Mouse (Mus musculus): Measurements from ENCODE around the gene Gria4. TPM values are rescaled to one million over a fixed set of nuclear protein-coding genes. Genes with fewer than 3 reads are reported as not detected.
A peak's percentile ranks its signal among the peaks of the same experiment; 100 is the strongest.
"Not testable (repeated sequence)": the region's sequence is repeated elsewhere in the genome, so short reads cannot be mapped to it uniquely, and the experiment has no call there.

Gene Gria4
- total RNA-seq, 2 experiments from 2014 or later = 0.07 to 0.15 TPM

DNA sequence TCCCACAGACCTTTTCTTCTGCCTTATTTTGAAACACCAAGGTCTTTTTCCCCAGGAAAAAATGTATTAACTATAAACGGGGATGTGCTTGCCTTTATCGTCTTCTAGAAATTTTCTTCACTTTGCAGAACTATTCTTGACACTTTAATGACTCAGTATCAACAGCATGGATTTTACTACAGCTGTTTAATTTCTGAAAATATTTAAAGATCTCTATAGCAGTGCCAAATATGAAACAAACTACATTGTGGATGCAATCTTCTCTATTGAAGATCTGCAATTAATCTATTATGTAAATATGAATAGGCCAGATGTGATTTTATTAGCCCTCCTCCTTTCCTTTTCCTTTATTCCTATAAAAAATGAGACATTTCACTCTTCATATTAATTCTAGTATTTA lies 194.2 kb downstream of the Gria4 start:
- no peak for DNase-seq
- intact Hi-C loops (cut with DNase I) = no loop called here

DNA sequence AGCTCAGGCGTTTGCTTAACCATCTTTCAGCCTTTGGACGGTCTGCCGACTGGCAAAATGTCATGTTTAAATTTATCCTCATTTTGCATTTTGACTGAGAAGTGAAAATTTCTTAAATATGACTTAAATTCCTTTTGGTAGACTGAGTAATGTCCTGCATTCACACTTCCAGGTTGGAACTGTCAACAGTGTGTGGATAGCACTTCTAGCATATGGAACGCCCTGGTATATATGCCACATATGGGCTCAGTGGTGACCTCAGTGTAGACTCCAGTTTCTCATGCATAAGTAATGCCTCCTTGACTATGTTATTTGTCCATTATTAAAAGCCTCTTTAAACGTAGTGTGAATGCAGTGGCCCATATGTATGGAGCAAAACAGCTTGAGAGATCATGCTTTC lies 222.4 kb downstream of the Gria4 start:
- DNase-seq = no peak
- intact Hi-C loops (cut with DNase I) = no loop called here

DNA sequence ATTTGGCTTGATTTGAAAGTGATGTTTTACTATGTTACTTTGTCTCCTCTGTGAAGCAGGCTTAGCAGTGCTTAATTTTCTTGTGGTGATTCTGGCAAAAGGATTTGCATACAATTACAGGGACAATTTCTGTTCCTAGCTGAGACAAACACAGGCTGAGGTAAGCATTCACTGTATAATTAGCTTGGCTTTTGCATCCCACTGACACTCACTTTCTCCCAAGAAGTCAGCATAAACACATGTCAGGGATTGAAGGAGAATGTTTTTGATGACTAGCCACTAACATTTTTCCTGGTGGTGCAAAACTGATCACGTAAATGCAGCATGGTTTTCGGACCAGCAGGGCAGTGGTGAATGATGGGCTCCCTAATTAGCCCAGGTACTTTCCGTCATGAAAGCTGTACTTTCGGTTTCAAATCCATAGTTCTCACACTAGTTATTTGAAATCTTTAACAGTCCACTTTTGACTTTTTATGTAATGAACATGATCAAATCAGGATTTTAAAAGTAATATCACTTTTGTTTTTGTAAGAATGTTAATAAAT lies 240.5 kb downstream of the Gria4 start:
- intact Hi-C loops (cut with DNase I) = no loop called here
- DNase-seq = no peak

DNA sequence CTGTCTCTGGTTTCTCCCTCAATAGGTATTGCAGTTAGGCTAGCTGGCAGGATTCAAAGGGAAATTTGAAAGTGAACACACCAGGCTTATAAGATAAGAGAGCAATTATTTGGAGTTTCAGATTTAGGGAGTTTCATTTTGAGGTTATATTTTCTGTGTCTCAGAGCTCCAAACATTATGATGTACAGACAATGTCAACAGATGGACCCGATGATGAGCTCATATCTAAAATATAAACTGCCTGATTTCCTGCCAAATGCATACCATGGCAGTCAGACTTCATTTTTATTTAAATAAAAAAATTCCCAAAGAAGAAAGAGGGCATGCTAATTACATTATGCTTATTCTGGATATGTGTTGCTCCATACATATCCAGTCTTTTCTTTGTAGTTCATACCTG lies 256.8 kb downstream of the Gria4 start:
- DNase-seq = no peak
- intact Hi-C loops (cut with DNase I) = loop anchor here (5.0 kb wide), 1 partner anchor 1093 kb away; no protein-coding TSS in a partner anchor

DNA sequence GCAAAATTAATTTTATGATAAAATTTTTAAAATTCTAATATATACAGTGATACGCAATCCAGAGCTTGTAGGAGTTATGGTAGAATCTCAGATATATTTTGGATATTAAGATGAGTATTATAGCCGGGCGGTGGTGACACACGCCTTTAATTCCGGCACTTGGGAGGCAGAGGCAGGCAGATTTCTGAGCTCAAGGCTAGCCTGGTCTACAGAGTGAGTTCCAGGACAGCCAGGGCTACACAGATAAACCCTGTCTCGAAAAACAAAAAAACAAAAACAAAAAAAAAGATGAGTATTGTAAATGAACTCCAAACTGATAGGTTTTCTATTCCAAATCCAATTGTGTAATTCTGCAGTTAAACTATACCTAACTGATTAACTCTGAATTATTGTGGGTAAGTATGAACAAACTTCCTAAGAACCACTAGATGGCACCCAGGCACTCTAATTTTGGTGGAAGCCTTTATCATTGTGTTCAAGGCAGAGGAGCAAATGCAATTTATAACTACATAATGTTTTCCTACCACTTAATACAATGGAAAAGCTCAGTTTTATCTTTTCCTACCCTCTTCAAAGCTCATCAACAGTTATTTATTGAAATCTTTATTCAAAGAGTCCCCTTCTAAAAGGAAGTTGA lies 259.4 kb downstream of the Gria4 start:
- DNase-seq = peak in 1 of 2 experiments; percentile 2
- intact Hi-C loops (cut with DNase I) = loop anchor here (5.0 kb wide), 1 partner anchor 1096 kb away; no protein-coding TSS in a partner anchor

DNA sequence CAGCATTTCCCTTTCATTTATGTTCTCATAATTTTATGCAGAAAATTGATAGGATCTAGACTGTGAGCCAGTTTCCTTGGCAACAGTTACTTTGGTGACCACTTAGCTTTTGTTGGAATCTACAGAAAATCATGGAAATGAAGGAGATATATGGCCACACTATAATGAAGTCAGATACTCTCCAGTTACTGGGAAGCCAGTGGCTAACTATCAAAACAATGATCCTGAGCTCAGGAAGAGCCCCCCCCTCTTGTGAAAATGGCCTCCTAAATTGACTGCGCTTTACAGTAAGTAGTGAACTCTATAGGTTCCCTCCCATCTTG lies 281.5 kb downstream of the Gria4 start:
- intact Hi-C loops (cut with DNase I) = no loop called here

DNA sequence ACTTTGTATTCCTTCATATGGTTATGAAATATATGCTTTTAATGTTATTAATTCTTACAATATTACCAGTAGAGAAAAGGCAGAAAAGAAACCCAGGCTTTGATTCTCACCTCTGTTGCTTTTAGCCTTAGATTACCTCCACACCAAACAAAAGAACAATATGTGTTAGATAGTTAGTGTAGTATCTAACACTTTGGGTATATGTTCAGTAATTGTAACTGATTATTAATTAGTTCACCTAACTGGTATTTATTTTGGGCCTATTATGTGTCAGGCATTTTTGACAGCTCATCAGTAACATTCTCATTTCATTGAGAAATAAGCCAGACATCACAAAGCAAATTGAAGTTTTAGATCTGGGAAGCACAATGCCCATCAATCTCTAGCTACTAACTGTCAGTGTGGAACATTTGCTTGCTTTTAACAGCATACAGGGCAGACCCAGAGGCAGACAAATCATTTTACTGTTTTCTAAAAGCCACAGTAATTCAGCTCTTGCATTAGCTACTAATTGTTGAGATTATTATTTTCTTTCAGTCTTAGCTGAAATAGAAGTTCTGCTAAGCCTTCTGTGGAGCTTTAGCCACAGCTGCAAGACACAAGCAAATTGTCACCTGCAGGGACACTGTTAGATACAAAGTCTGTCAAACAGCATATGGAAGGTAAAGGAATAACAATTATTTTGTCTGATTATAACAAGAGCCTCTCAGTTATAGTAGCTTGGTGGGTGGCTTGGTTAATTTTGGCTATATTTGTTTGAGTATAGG lies 282.1 kb downstream of the Gria4 start:
- intact Hi-C loops (cut with DNase I) = no loop called here
- DNase-seq = no peak

More for the DNA sequence above, 281.5 kb downstream of the Gria4 start:
- DNase-seq = no peak

DNA sequence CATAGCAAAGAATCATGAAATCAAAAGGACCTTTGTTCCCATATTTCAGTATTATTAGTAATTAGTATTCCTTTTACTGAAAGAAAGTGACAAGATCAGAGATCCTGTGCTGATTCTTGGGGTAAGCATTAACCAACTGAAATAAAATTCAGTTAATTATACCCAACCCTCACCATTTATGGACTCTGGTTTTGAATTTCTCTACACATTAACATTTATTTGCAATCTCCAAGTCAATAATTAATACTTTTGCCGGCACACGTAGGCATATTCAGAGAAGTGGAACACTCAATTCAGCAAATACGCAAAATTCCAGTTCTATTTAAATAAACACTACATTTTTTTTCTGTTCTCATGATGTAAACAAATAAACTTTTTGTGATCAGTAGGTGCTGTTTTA lies 289.9 kb downstream of the Gria4 start:
- intact Hi-C loops (cut with DNase I) = no loop called here
- no peak for DNase-seq

DNA sequence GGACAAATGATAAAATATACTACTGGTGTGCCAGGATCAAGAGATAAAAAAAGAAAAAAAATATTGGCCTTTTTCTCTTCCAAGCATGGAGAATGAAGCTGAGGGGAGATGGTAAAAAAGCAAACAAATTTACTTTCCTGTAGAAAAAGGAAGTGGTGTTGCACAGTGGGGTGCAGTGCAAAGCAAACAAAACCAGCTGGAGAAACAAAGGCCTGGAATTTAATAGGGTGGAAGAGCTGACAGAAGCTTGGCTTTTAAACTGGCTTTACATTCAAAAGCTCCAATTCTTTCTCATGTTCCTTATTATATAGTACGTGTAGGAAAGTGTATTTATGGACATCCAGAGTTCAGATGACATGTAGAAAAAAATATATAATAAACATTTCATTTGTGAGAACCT lies 290.9 kb downstream of the Gria4 start:
- no peak for DNase-seq
- intact Hi-C loops (cut with DNase I) = no loop called here

DNA sequence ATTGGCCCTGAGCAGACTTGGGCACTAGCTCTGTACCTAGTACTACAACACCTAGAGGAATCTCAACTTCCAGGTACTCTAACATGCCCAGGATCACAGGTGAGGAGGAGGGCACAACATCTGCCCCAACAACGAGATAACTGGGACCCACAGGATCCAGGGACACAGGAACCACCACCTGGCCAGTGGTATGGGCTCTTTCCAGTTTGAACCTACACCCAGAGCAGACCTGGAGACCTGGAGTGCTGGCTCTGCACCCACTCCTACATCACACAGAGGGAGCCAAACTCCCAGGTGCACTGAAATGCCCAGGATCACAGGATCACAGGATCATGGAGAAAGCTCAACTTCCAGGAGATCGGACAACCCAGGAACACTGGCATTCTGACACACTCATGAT lies 309.6 kb downstream of the Gria4 start:
- intact Hi-C loops (cut with DNase I) = no loop called here
- no peak for DNase-seq

DNA sequence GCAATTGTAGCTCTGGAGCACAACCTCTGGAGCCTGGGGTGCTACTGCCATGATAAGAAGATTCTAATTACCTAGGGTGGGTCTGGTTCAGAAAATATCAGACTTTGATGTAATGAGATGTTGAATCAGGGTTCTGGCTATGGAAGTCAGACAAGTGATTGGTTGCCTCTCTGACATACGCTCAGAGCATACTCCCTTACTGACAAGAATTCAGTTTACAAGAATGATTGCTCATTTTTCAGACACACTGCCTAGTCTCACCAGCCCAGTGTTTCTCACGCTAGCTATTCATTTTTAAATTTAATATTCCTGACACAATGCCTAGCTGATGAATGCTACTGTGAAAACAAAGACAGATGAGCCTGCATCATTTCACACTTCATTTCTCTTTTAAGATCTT lies 311.5 kb downstream of the Gria4 start:
- intact Hi-C loops (cut with DNase I) = no loop called here
- DNase-seq = no peak

DNA sequence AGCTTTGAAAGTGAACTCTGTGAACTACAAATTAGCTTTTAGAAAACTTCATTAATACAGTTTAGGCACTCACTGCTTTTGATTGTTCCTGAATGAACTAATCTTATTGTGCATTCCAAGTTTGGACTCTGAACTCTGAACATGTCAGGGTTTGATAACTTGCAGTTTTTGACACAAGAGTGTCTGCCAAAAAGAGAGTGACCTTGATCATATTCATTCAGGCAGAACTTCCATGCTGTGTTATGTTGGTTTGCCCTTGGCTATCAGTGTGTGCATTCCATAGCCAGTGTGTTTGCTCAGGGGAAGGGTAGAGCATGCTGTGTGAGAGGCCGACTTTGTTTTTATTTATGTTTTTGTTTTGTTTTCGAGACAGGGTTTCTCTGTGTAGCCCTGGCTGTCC lies 325.2 kb downstream of the Gria4 start:
- intact Hi-C loops (cut with DNase I) = no loop called here

DNA sequence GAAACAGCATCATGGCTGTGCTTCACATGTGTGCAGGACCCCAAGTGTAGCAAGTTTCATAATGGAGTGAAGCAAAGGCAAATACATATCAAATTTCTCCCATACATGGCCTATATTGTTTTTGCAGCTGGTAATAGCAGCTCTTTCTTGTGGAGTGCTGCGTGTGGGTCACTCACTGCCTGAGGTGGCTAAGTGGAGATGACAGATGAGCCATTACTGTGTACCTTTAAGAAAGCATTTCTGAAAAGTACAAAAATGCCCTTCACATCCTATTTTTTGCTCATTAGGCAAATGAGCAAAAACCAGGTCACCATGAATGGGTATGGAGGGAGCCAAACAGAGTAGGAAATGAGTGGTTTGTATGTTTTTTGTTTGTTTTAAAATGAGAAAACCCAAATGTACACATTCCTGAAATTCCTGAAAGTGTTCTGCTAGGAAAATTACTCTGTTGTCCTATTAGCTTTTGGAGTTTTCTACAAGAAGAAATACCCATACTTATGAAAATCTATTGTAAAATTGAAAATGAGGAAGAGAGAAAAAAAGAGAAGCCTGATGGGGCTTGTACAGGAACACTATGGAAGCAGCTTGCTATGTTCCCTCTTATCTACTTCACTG lies 336.5 kb downstream of the Gria4 start:
- no peak for DNase-seq
- intact Hi-C loops (cut with DNase I) = no loop called here

More for the DNA sequence above, 325.2 kb downstream of the Gria4 start:
- DNase-seq = peak; percentile 7 to 13

DNA sequence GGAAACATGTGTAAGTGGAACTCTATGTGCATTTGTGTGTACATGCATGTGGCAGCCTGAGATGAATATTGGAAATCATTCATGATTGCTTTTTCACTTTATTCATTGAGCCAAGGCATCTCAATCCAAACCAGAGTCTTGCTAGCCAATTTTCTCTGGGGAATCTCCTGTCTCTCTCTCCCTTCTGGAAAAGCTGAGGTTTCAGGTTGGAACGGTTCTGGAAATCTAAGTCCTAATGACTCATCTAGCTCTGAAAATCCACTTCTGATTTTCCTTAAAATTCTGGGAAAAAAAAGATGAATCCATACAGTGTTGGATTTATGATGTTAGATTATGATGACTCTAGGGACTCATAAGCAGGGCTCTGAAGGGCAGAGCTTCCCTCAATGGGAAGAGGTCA lies 337.8 kb downstream of the Gria4 start:
- intact Hi-C loops (cut with DNase I) = no loop called here
- DNase-seq = peak in 1 of 2 experiments; percentile 4

DNA sequence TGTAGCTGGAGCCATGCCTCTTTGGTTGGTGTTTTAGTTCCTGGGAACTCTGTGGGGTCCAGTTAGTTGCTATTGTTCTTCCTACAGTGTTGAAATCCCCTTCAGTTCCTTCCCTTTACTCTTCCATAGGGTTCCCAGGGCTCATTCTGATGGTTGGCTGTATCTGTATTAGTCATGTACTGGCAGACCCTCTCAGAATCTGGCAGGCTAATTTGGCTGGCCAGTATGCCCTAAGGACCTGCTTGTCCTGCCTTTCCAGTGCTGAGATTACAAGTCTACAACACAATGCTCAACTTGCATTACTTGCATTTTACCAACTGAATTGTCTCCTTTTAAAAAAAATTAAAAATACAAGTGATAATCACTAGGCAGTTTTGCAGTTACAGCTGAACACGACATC lies 338.4 kb downstream of the Gria4 start:
- peak; percentile 54 to 56 for DNase-seq
- intact Hi-C loops (cut with DNase I) = no loop called here

DNA sequence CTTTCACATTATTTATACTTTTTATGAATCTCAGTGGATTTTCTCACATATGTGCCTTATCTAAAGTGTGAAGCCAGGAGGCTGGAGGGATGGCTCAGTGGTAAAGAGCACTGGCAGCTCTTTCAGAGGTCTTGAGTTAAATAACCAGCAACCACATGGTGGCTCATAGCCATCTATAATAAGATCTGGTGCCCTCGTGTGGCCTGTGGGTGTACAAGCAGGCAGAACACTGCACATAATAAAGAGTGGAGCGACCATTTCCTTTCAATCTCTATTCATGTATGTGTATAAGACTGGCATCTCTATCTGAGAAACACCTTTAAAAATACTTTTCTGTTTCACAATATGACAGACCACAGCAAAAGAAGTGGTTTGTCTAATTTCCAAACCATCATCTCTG lies 353.1 kb downstream of the Gria4 start:
- DNase-seq = peak; percentile 21 to 51
- intact Hi-C loops (cut with DNase I) = no loop called here

DNA sequence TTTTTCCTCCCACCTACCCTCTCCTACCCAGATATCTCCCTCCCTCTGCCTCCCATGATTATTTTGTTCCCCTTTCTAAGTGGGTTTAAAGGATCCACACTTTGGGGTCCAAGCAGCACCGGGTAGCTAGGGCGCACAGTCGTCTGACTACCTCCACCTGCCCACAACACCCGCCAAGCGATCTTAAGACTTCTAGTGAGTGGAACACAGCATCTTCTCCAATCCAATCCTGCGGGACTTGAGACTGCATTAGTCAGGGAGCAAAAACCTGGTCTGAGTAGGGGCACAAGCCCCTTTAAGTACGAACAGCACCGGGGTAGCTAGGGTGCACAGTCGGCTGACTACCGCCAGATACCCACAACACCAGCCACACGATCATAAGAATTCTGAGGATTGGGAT lies 395.2 kb downstream of the Gria4 start:
- DNase-seq; intact Hi-C loops (cut with DNase I): not testable (repeated sequence)

DNA sequence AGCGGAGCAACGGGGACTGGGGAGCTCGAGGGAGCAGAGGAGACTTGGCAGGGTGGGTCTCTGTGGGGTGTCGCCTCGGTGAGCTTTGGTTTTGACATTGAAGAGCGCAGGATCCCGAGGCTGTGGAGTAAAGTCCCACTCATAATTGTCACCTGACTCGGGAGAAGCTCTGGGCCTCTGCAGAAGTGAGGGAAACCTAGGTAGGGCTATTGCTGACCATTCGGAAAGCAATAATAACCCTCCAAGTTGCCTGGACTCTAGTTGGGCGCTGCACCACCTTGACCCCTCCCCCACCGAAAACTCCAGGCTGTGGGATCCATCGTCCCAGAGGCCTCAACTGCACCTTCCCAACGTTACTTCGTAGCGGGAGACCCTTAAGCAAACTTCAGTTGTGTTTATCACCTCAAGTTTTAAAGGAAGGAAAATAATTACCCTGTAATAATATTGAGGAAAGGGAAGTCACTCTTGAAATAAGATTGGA lies 419.4 kb downstream of the Gria4 start:
- intact Hi-C loops (cut with DNase I) = loop anchor here (2.0 kb wide), 1 partner anchor 66 kb away; no protein-coding TSS in a partner anchor

DNA sequence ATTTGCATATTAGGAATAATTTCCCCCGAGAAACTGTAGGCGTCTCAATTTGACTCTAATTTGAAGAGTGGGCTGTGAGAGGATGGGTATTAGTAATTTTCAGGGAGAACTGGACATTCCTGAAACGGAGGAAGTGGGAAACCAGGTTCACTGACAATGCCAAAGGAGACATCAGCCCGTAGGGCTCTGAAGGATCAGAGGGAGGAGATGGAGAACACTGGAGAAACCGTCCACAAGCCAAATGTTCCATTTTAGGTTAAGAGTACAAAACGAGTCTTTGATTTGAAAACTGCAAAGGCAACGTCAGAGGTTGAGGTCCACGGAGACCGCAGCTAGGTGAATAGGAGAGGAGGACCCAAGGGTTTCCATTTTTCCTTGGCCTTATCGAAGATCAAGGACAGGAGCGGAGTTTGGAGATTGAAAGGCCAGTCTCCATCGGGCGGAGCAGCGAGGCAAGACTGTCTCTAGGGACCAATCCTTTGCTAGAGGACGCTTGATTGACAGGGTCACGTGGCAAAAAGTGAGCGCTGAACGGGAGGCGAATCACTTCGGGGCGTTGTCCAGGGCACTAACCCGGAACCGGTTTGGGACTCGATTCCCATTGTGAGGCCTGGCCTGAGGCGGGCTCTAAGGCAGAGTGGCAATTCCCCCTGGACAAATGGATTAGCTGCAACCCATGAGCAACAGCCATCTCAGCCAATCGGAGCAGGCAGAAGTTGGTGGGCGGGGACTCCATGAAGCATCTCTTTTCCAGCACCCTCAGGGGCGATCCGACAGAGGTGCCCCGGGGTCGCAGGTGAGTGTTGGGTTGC lies 420.0 kb downstream of the Gria4 start, which contains the start of gene Msantd4:
Gene Msantd4 (plus strand): TSS at position 735 of the 812 bp plus-strand sequence.
- peak; percentile 98 to 99 for DNase-seq

More for the DNA sequence above, 419.4 kb downstream of the Gria4 start:
- DNase-seq = no peak

More for the DNA sequence above, 420.0 kb downstream of the Gria4 start, which contains the start of gene Msantd4:
- intact Hi-C loops (cut with DNase I) = loop anchor here (2.0 kb wide), 1 partner anchor 65 kb away; no protein-coding TSS in a partner anchor

All from heart, postnatal 10 days (tissue).